Mouse (Mus musculus) fat pad, adult 2 months (tissue): ENCODE data around the gene Stx1a.
A peak's percentile ranks its signal among the peaks of the same experiment; 100 is the strongest.
"Not testable (repeated sequence)": the region's sequence is repeated elsewhere in the genome, so short reads cannot be mapped to it uniquely, and the experiment has no call there.

Experiments used
- DNase-seq: peaks from one replicate; pipeline ENCODE4 v3.0.0-alpha.2; 2011; ENCODE audit warnings: low read depth, low spot score; ENCODE audit errors: extremely low read depth

Stx1a gene

GRCm38 (mm10) chr5:135037946-135038345 is 14.7 kb downstream of the Stx1a start:
- no peak for DNase-seq

DNA sequence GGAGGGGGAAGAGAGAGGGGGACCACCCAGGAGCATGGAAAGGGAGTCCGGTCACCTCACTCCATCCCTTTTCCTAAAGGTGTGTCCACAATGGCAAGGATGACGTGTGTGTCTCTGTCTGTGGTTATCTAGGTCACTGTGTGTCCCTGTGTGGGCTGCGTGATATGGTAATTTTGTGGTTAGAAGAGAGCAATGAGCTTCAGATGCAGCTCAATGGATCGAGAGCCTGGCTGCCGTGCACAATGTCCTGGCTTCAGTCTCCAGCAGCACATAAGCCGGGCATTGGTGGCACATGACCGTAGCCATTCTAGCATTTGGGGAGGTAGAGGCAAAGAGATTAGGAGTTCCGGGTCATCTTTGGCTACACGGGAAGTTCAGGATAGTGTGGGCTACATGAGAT is 16.3 kb downstream of the Stx1a start:
- no peak for DNase-seq

DNA sequence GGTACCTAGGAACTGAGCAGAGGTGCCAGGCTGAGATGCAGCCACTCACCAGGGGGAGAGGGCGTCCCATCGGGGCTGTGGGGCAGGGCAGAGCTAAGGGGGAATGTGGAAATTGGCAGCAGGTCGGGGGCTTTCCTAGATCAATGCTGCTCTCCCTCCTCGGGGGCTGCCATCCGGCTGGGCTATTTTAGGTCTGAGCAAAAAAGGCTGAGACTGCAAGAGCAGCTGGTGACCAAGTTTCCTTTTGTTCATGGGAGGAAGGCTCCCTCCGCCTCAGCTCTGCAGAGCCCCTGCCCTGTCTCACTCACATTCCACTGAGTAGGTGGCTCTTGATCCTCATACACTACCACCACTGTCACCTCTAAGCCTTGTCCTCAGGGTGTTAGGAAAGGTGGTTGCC is 16.8 kb downstream of the Stx1a start:
- DNase-seq: no peak

- no peak for DNase-seq
Measured at GRCm38 (mm10) chr5:135040777-135041176, 17.5 kb downstream of the Stx1a start.

GRCm38 (mm10) chr5:135042105-135042788 is 19.0 kb downstream of the Stx1a start:
- DNase-seq: no peak

GRCm38 (mm10) chr5:135044575-135044974 is 21.3 kb downstream of the Stx1a start:
- DNase-seq: no peak

DNA sequence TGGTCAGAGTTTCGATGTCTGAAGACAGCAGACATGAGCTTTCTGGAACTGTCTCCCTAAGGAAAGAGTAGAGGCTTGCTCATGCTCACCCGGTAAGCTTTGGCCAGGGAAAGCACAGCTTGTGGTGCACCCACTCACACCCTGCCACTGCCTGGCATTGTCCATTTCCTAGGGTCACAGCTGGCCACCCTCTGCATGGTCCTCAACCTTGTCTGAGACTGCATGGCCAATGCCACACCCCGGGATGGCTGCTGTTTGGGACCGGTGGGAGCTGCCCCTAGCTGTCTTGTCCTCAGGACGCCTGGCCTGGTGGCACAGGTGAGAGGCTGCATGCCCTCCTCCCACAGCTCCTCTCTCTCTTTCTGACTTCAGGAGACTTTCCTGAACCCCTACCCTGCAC is 25.3 kb downstream of the Stx1a start:
- no peak for DNase-seq

DNA sequence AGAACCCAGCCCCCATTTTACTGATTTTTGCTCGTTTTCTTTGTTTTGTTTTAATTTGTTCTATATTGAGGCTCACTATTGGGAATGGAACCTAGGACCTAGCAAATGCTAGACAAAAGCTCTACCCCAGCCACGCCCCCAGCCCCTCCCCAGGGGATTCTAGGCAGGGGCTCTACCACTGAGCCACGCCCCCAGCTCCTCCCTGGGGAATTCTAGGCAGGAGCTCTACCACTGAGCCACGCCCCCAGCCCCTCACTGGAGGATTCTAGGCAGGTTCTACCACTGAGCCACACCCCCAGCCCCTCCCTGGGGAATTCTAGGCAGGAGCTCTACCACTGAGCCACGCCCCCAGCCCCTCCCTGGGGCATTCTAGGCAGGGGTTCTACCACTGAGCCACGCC is 26.0 kb downstream of the Stx1a start:
- not testable (repeated sequence) for DNase-seq

- DNase-seq: no peak
Measured at GRCm38 (mm10) chr5:135053356-135053755, 30.1 kb downstream of the Stx1a start.

DNA sequence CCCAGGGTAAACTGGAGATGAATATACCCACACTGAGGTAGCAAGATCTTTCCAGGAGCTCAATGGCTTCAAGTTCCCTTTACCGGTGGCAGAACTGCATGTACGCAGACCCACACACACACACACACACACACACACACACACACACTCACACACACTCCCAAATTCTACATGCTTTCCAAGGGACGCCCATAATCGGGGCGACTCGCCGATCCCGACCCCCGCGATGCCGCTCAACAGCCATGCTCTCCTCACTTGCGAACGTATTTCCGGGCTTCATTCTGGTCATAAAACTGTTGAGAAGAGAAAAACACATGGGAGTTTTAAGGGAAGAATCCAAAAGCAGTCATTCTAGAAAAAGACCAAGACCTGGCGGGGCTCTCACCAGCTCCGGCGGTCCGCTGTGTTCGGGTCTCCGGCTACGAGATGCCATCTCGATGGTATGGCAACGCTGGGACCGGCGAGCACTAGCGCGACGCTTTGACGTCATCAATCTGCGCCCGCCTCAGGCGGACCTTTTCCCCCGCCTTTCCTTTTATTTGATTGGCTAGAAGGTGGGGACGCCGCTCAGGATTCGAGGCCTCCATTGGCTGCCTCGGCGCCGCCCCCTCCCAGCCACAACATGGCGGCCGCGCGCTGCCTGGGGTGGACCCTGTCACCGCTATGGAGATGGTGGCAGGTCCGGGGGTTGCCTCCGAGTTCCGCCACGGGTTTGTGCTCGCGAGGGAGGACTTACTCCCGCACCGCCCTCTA is 40.5 kb downstream of the Stx1a start, which contains the start of gene Dnajc30:
Gene Dnajc30, plus strand, starts transcription at position 574 of the 753 bp plus-strand sequence.
- DNase-seq: peak; percentile 49

- DNase-seq: no peak
Measured at GRCm38 (mm10) chr5:135064382-135064766, 41.1 kb downstream of the Stx1a start.

- not testable (repeated sequence) for DNase-seq
Measured at GRCm38 (mm10) chr5:135064909-135065446, 41.7 kb downstream of the Stx1a start, which contains the start of gene Bud23. TSS of gene Bud23 (minus strand) at chr5:135064959.

DNA sequence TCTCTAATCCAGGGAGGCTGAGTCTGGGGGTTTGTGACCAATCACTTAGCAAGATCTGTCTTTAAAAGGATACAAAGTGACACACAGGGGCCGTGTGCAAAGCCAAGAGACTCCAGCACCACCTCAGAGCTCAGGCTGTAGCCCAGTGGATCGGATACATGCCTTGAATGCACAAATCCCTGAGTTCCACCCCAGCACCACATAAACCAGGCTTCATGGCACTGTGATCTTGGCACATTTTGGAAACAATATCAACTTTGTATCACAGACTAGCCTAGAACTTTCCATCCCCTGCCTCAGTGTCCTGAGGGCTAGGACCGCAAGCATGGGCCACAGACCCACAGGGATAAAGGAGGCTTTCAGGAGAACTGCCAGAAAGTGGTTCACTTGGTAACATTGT is 42.7 kb downstream of the Stx1a start:
- DNase-seq: no peak

- no peak for DNase-seq
Measured at GRCm38 (mm10) chr5:135070448-135070847, 47.2 kb downstream of the Stx1a start.

GRCm38 (mm10) chr5:135072061-135072460 is 48.8 kb downstream of the Stx1a start:
- DNase-seq: no peak

GRCm38 (mm10) chr5:135072720-135073119 is 49.4 kb downstream of the Stx1a start:
- DNase-seq: no peak

GRCm38 (mm10) chr5:135073349-135074150 is 50.3 kb downstream of the Stx1a start:
- DNase-seq: no peak

DNA sequence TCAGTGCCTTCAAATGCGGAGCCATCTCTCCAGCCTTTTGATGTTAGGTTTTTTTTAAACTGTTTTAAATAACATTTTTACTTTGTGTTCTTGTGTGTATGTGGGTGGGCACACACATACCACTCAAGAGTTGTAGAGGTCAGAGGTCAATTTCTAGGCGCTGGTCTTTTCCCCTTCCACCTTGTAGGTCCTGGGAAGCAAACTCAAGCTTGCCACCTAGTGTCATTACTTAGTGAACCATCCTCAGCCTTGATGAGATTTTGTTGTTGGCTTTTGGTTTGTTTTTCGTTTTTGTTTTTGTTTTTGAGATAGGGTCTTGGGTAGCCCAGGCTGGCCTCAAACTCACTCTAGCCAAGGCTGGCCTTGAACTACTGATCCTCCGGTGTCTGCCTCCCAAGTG is 52.4 kb downstream of the Stx1a start:
- DNase-seq: no peak

GRCm38 (mm10) chr5:135076368-135076767 is 53.1 kb downstream of the Stx1a start:
- no peak for DNase-seq

GRCm38 (mm10) chr5:135076931-135077505 is 53.7 kb downstream of the Stx1a start:
- DNase-seq: no peak
